Mouse (Mus musculus): Measurements from ENCODE around the gene Gm28168.

DNA sequence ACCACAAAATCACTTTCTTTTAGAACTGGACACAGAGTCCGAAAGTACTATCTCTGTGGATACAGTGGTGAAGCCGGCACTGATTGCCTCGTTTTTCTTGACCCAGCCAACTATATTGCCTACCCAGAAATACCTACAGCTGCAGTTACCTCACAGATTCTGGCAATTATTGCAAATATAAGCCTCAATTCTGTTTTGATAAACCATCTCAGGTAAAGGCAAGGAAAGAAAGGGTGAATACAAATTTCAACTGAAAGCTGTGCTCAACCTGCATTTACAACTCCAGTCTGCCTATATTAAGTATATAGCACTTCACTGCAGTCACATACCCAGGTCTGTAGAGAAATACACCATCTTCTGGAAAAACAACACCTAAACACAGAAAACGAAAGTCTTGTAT is 37.8 kb downstream of the Gm28168 start, which contains the start of gene Gm7145:
- TF ChIP-seq CTCF (IDR thresholded peaks at IDR 0.05; ENCODE audit: low read depth) = no peak
- no peak for TF ChIP-seq EP300 (optimal IDR thresholded peaks at IDR 0.05)

Measured in stomach, postnatal 0 days (tissue).